Mouse (Mus musculus) midbrain, embryonic 13.5 days (tissue): ENCODE measurements at regions not wholly inside any gene's neighbourhood (a gene's known extent, or its start where the extent isn't known, plus 50 kb on each side); places are given as distances from the start of the nearest gene placed in this dataset.

Experiments
- ATAC-seq: fragments of 200-750 bp; cut with Nextera tagmentation; 2 replicates; pipeline ENCODE4 v1.8.0; 2017; ENCODE audit warnings: mild to moderate bottlenecking, moderate TSS enrichment, moderate library complexity
- H3K27ac ChIP-seq: fragments of 300-500 bp; sonication (generic); 2 replicates; pipeline ENCODE4 v1.5.1; 2015; ENCODE audit warnings: inconsistent platforms, mild to moderate bottlenecking, moderate library complexity
- H3K27me3 ChIP-seq: fragments of 300-500 bp; sonication (generic); 2 replicates; pipeline ENCODE4 v1.6.1; 2015; ENCODE audit warnings: mild to moderate bottlenecking, inconsistent platforms
- H3K36me3 ChIP-seq: fragments of 300-500 bp; sonication (generic); 2 replicates; pipeline ENCODE4 v1.6.1; 2015; ENCODE audit warnings: mild to moderate bottlenecking, inconsistent platforms
- H3K4me1 ChIP-seq: fragments of 300-500 bp; sonication (generic); replicated peaks from 2 replicates; pipeline ENCODE4 v1.6.1; 2015; ENCODE audit warnings: inconsistent platforms
- H3K4me2 ChIP-seq: fragments of 300-500 bp; sonication (generic); replicated peaks from 2 replicates; pipeline ENCODE4 v1.6.1; 2015; ENCODE audit warnings: moderate library complexity, mild to moderate bottlenecking, inconsistent platforms
- H3K4me3 ChIP-seq: fragments of 300-500 bp; sonication (generic); replicated peaks from 2 replicates; pipeline ENCODE4 v1.5.1; 2015; ENCODE audit warnings: mild to moderate bottlenecking, inconsistent platforms
- H3K9ac ChIP-seq: fragments of 300-500 bp; sonication (generic); replicated peaks from 2 replicates; pipeline ENCODE4 v1.6.1; 2015; ENCODE audit warnings: mild to moderate bottlenecking, inconsistent platforms
- H3K9me3 ChIP-seq: fragments of 300-500 bp; sonication (generic); 2 replicates; pipeline ENCODE4 v1.6.1; 2016; ENCODE audit warnings: mild to moderate bottlenecking, inconsistent platforms
- WGBS: fragments of 180-500 bp; shearing (Covaris S2); methylation state at CpG from one replicate; pipeline ENCODE4 v1.1.7; 2015; 5-methylcytosine and 5-hydroxymethylcytosine counted together

GRCm38 (mm10) chr10:119028480-119029137, 158.6 kb upstream of the Dyrk2 start:
- Histone ChIP-seq H3K4me1 (no peaks in the 10 kb centered on the region), H3K4me3 (no peak overlapping the region), H3K9me3 (no peaks in the 10 kb centered on the region), H3K27ac (no peak overlapping the region), H3K4me2 (no peak overlapping the region), H3K9ac (no peak overlapping the region), H3K27me3 (no peaks in the 10 kb centered on the region), H3K36me3 (no peaks in the 10 kb centered on the region)
- WGBS: 70% methylated on average over 3 of the region's 3 CpGs
- no peak for ATAC-seq

- Histone ChIP-seq H3K4me3 (no peak overlapping the region), H3K9me3 (no peaks in the 10 kb centered on the region), H3K4me2 (no peak overlapping the region), H3K36me3 (no peaks in the 10 kb centered on the region), H3K9ac (no peak overlapping the region), H3K27ac (no peak overlapping the region), H3K27me3 (no peaks in the 10 kb centered on the region), H3K4me1 (no peaks in the 10 kb centered on the region)
- 70% methylated on average over 6 of the region's 6 CpGs for WGBS
- no peak for ATAC-seq
Measured at GRCm38 (mm10) chr10:119027241-119027901, 157.4 kb upstream of the Dyrk2 start.

DNA sequence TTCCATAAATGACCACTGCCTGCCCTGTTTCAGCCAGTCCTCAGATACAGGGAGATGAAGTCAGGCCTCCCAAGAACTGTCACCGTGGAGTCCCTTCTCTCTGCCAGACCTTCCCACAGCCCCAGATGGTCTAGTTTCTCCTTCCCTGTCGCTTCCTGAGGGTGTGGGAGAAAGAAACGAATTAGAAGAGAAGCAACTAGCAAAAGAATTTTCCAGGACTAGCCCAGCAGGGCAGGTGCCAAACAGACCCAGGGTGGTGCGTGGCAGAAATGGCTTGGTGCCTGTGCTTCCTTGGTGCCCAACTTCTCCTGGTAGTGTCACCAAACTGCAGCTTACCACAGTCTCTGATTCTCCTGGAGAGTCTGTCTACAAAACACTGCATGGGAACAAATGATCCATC, 156.3 kb upstream of the Dyrk2 start:
- Histone ChIP-seq H3K4me1 (no peaks in the 10 kb centered on the region), H3K4me3 (no peak overlapping the region), H3K9ac (no peak overlapping the region), H3K27me3 (no peaks in the 10 kb centered on the region), H3K9me3 (no peaks in the 10 kb centered on the region), H3K36me3 (no peaks in the 10 kb centered on the region), H3K4me2 (no peak overlapping the region), H3K27ac (no peak overlapping the region)
- 86% methylated on average over 4 of the region's 4 CpGs for WGBS
- no peak for ATAC-seq

DNA sequence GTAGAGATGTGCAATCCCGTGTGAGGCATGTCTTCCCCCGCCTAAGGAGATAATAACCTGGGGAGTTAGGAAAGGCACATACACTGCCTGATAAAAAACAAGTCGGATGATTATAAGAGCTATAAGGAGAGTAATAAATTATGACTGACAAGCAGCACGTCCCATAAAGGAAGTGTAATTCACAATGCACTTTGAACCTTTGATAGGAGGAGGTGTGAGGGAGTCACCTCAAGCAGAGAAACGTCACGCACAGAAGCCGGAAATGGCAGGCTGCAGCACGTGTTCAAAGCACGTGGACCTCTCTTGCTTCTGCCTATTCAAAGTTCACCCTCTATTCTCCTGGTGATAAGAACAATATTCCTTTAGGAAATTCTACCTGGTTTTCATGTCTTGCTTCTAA, 154.4 kb upstream of the Dyrk2 start:
- Histone ChIP-seq H3K4me1 (no peaks in the 10 kb centered on the region), H3K9ac (no peak overlapping the region), H3K4me3 (no peak overlapping the region), H3K27ac (no peak overlapping the region), H3K27me3 (no peaks in the 10 kb centered on the region), H3K9me3 (no peaks in the 10 kb centered on the region), H3K4me2 (no peak overlapping the region), H3K36me3 (no peaks in the 10 kb centered on the region)
- ATAC-seq: no peak
- 80% methylated on average over 9 of the region's 9 CpGs for WGBS

DNA sequence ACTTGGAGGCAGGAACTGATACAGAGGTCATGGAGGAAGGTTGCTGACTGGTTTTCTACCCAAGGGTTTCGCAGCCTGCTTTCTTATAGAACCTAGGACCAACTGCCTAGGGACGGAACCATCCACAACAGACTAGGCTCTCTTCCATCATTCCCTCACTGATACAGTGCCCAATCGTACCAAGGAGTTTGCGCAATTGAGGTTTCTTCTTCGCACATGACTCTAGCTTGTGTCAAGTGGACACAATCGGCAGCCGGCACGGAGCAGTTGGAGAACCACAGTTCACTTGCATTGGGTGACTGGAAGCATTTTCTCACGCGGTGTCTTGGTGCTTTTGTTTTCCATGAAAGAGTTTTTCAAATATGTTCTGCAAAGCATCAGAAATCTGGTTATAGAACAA, 149.1 kb upstream of the Dyrk2 start:
- Histone ChIP-seq H3K9ac (no peak overlapping the region), H3K27ac (no peak overlapping the region), H3K4me1 (no peaks in the 10 kb centered on the region), H3K9me3 (no peaks in the 10 kb centered on the region), H3K4me2 (no peak overlapping the region), H3K36me3 (no peaks in the 10 kb centered on the region), H3K4me3 (no peak overlapping the region), H3K27me3 (no peaks in the 10 kb centered on the region)
- ATAC-seq: no peak
- WGBS: 95% methylated on average over 10 of the region's 10 CpGs

DNA sequence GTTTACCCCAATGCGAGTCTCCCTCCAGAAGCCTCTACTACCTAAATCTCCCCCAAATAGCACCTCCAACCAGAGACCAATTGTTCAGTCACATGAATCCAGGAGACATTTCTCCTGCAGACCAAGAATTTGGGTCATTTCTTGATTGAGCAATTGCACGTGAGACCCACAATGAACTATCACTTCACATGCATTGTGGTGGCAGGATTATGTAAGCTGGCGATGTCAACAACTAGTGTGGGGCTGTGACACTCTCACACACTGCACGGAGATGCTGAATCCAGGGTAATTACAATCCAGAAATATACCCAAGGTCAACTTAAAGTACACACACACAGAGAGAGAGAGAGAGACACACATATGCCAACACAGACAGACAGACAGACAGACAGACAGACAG, 148.5 kb upstream of the Dyrk2 start:
- Histone ChIP-seq H3K4me1 (no peaks in the 10 kb centered on the region), H3K9me3 (no peaks in the 10 kb centered on the region), H3K9ac (no peak overlapping the region), H3K27me3 (no peaks in the 10 kb centered on the region), H3K27ac (no peak overlapping the region), H3K4me3 (no peak overlapping the region), H3K4me2 (no peak overlapping the region), H3K36me3 (no peaks in the 10 kb centered on the region)
- ATAC-seq: no peak
- 89% methylated on average over 4 of the region's 4 CpGs for WGBS

DNA sequence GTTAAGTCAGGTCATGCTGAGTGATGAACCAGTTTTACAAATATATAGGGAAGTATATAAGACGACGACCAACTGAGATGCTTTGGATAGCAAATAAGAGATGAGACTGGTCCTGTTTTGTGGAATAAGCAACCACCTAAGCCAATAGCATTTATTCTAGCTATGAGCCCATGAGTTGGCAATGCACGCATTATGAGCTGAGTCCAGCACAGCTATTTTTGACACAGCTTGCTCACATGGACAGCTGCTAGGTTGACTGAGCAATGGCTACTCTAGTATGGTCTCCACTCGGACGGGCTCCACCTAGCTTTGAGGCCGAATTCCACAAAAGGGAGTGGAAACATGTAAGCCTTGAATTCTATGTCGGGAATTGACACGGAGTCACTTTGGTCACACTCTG, 146.1 kb upstream of the Dyrk2 start:
- Histone ChIP-seq H3K27ac (no peak overlapping the region), H3K4me1 (no peaks in the 10 kb centered on the region), H3K9me3 (no peaks in the 10 kb centered on the region), H3K36me3 (no peaks in the 10 kb centered on the region), H3K4me3 (no peak overlapping the region), H3K9ac (no peak overlapping the region), H3K27me3 (no peaks in the 10 kb centered on the region), H3K4me2 (no peak overlapping the region)
- ATAC-seq: no peak
- WGBS: 91% methylated on average over 8 of the region's 8 CpGs

- Histone ChIP-seq H3K27me3 (no peaks in the 10 kb centered on the region), H3K9ac (no peak overlapping the region), H3K9me3 (no peaks in the 10 kb centered on the region), H3K4me1 (0 out of 2 replicates have a peak, but pooled peaks cover 3% of the 10 kb centered on the region), H3K27ac (no peak overlapping the region), H3K4me2 (no peak overlapping the region), H3K4me3 (no peak overlapping the region), H3K36me3 (no peaks in the 10 kb centered on the region)
- no peak for ATAC-seq
- 86% methylated on average over 16 of the region's 16 CpGs for WGBS
Measured at GRCm38 (mm10) chr10:119015311-119016055, 145.5 kb upstream of the Dyrk2 start.

DNA sequence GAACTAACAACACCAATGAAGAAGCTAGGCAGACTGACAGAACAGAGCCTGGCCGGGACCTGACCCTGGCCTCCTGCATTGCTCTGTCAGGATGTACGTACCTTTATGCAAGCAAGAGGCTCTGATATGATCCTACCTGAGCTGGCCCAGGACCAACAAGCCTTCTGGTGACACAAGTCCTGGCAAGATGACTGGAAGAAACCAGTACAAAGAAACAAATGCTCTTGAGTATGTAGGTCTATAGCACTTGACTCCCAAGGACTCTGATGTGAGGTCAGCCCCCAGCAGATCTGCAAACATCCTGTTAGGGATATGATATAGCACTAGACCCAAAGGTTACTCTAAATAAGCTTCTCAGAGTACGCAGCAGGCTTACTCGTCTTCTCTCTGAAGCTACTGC, 144.7 kb upstream of the Dyrk2 start:
- Histone ChIP-seq H3K4me2 (no peak overlapping the region), H3K4me1 (0 out of 2 replicates have a peak, but pooled peaks cover 3% of the 10 kb centered on the region), H3K9ac (no peak overlapping the region), H3K9me3 (no peaks in the 10 kb centered on the region), H3K4me3 (no peak overlapping the region), H3K36me3 (no peaks in the 10 kb centered on the region), H3K27me3 (no peaks in the 10 kb centered on the region), H3K27ac (no peak overlapping the region)
- ATAC-seq: no peak
- WGBS: 92% methylated on average over 4 of the region's 4 CpGs

DNA sequence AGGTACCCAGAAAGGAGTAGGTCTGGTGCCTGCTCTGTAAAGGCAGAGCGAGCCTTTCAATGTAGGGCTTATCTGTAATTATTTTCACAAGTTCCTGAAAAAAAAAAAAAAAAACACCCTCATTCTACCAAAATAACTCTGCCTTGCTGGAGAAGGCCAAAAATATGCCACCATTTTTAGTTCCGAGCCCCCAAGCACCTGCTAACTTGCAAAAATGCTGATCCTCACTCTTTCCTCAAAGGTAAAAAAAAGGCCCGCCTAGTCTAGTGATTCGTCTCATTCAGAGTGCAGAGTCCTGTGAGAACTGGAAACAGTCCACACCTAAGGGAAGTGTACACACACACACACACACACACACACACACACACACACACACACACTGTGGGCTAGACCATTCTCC, 143.7 kb upstream of the Dyrk2 start:
- H3K4me3 ChIP-seq: no peak overlapping the region
- no peaks in the 10 kb centered on the region for H3K9me3 ChIP-seq
- no peaks in the 10 kb centered on the region for H3K27me3 ChIP-seq
- WGBS: 87% methylated on average over 4 of the region's 4 CpGs
- H3K9ac ChIP-seq: no peak overlapping the region
- H3K36me3 ChIP-seq: no peaks in the 10 kb centered on the region
- H3K27ac ChIP-seq: 0 out of 2 replicates have a peak overlapping the region, but pooled peaks have one; percentile 3
- peak; percentile 40; the same call in 1 of the 2 replicates for ATAC-seq
- H3K4me1 ChIP-seq: 0 out of 2 replicates have a peak, but pooled peaks cover 3% of the 10 kb centered on the region
- no peak overlapping the region for H3K4me2 ChIP-seq

- WGBS: 86% methylated on average over 6 of the region's 6 CpGs
- Histone ChIP-seq H3K4me2 (no peak overlapping the region), H3K36me3 (no peaks in the 10 kb centered on the region)
Measured at GRCm38 (mm10) chr10:119011511-119011910, 141.5 kb upstream of the Dyrk2 start.

DNA sequence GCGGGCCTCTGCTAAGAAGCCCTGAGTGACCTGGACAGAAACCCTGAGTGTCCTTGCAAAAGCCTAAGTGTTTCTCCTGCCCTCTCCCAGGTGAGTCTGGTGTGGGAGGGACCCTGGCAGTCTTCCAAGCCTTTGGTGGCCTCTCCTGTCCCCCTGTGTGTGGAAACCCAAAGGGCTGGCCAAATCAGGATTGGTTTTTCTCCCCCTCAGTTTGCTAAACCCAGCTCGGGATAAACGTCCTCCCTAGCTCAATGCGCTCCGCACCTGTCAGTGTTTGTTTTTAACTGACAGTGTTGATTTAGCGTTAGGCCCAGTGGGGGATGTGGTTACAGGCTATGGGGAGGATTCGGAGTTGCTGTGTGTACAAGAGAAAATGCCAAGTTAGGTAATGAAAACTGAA, 140.9 kb upstream of the Dyrk2 start:
- 45% methylated on average over 7 of the region's 7 CpGs for WGBS

More at GRCm38 (mm10) chr10:119011511-119011910, 141.5 kb upstream of the Dyrk2 start:
- no peaks in the 10 kb centered on the region for H3K27me3 ChIP-seq
- no peak overlapping the region for H3K4me3 ChIP-seq
- 0 out of 2 replicates have a peak, but pooled peaks cover 3% of the 10 kb centered on the region for H3K4me1 ChIP-seq
- H3K9ac ChIP-seq: no peak overlapping the region
- no peak for ATAC-seq
- H3K27ac ChIP-seq: no peak overlapping the region
- H3K9me3 ChIP-seq: no peaks in the 10 kb centered on the region

More for the DNA sequence above, 140.9 kb upstream of the Dyrk2 start:
- Histone ChIP-seq H3K27me3 (no peaks in the 10 kb centered on the region), H3K27ac (no peak overlapping the region), H3K4me3 (no peak overlapping the region), H3K4me1 (0 out of 2 replicates have a peak, but pooled peaks cover 3% of the 10 kb centered on the region), H3K9me3 (no peaks in the 10 kb centered on the region), H3K36me3 (no peaks in the 10 kb centered on the region), H3K9ac (no peak overlapping the region), H3K4me2 (no peak overlapping the region)
- ATAC-seq: no peak
